Mouse (Mus musculus) duodenum, adult 2 months (tissue): ENCODE data around the gene Oog2. TPM values are rescaled to one million over a fixed set of nuclear protein-coding genes. Genes with fewer than 3 reads are reported as not detected.

Source experiments
- polyA plus RNA-seq: library from polyadenylated mRNA; depleted of rRNA; stranded (reverse); fragments of >200 nt; gene quantifications from 2 replicates; pipeline ENCODE4 v1.2.3, GENCODE M21; 2012; ENCODE audit warnings: low replicate concordance; rRNA removed

Oog2 gene
- not detected in 2 replicates for polyA plus RNA-seq

GRCm38 (mm10) chr4:144190419-144190818, at the start of gene Oog2:
TSS of gene Oog2 (plus strand) at chr4:144190719.

GRCm38 (mm10) chr4:144162563-144162962, 28.0 kb upstream of the Oog2 start, which contains the start of gene Oog3:
TSS of gene Oog3 (minus strand) at chr4:144162663.

DNA sequence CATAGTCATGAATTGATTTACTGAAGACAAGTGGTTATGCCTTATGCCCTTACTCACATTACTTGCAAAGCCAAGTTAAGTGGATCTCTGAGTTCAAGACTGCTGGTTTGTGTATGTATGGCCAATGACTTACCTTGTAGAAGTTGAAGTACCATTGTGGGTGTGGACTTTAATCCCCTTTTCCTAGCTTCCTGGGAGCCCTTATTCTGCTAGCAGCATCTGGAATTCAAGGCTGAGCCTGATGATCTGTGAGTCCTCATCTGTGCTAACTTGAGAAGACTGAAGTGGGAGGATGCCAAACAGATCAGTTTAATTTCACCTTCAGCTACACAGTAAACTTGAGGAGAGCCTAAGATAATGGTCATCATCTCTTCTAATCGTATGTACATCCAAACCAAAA, 22.7 kb downstream of the Oog2 start, which contains the start of gene C87977:
Gene C87977, minus strand, starts transcription at position 101 of the 400 bp plus-strand sequence.

Other genes starting within 250 kb of the Oog2 start
- not detected in 2 replicates for gene Pramef25, start 239.7 kb upstream of the Oog2 start, polyA plus RNA-seq
- not detected in 2 replicates for gene Gm13101, start 223.8 kb upstream of the Oog2 start, polyA plus RNA-seq
- not detected in 2 replicates for gene Pramef17, start 196.3 kb upstream of the Oog2 start, polyA plus RNA-seq
- gene Pramel4, start 131.6 kb upstream of the Oog2 start, polyA plus RNA-seq, result not detected in 2 replicates
- not detected in 2 replicates for gene Gm13102, start 84.2 kb upstream of the Oog2 start, polyA plus RNA-seq
- not detected in 2 replicates for gene Oog3, start 28.1 kb upstream of the Oog2 start, polyA plus RNA-seq
- 0.22 TPM in 1 of 2 replicates, not detected in the other for gene C87977, start 22.6 kb downstream of the Oog2 start, polyA plus RNA-seq
- gene Pramel5, start 89.8 kb downstream of the Oog2 start, polyA plus RNA-seq, result not detected in 2 replicates
- gene Gm13128, start 139.5 kb downstream of the Oog2 start, polyA plus RNA-seq, result not detected in 2 replicates
- gene Gm13119, start 167.2 kb downstream of the Oog2 start, polyA plus RNA-seq, result not detected in 2 replicates
- gene Pramef20, start 187.2 kb downstream of the Oog2 start, polyA plus RNA-seq, result not detected in 2 replicates
- not detected in 2 replicates for gene Pramef12, start 217.7 kb downstream of the Oog2 start, polyA plus RNA-seq
- gene 1700012P22Rik, start 248.1 kb downstream of the Oog2 start, polyA plus RNA-seq, result not detected in 2 replicates